Comparison of ENCODE assay signal across 26 mouse cellular contexts in the genomic region with DNA sequence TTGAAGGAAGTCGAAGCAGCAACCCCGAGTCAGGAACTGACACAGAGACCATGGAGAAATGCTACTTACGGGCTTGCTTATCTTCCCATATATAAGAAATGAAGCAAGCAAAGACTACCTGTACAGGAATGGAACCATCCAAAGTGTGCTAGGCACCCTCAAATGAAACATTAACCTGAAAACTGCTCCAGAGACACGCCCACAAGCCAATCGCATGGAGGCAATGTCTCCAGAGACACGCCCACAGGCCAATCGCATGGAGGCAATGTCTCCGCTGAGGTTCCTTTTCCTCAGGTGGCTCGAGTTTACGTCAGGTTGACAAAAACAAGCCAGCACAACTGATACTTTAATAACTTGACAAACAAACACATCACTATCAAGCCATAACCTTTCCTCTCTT.
A peak's percentile ranks its signal among the peaks of the same experiment; 100 is the strongest.
DNase-seq lines count a peak whose midpoint lies in the region; ATAC-seq and TF ChIP-seq lines count a peak whose summit lies in the region.
"Had no signal": no experiment of that assay in that cellular context is flagged by ENCODE, and none has a peak within 500 bp of the region (broad histone marks: within the 10 kb centered on the region; RNA-seq: fewer than 3 reads in every experiment).

No protein-coding gene starts in this region.

- H3K4me3 ChIP-seq in heart, embryonic 10.5 days, result no peak overlapping the region
- H3K4me3 ChIP-seq in intestine, embryonic 15.5 days (replicated peaks), result no peak overlapping the region
- no peak overlapping the region for H3K4me3 ChIP-seq in midbrain, embryonic 11.5 days (ENCODE audit: low read depth, low read length)
- H3K4me3 ChIP-seq in cerebellum, adult 2 months (replicated peaks; ENCODE audit: insufficient read depth, low read depth, low read length), result no peak overlapping the region
- H3K4me3 ChIP-seq: forebrain, embryonic 10.5 days; forebrain, embryonic 13.5 days; gastrocnemius, adult 2 months; heart, embryonic 13.5 days; hindbrain, embryonic 12.5 days; hindbrain, embryonic 15.5 days had no signal

- no peaks in the 10 kb centered on the region for H3K9me3 ChIP-seq in heart, embryonic 10.5 days
- H3K9me3 ChIP-seq in intestine, embryonic 15.5 days, result no peaks in the 10 kb centered on the region
- no peaks in the 10 kb centered on the region for H3K9me3 ChIP-seq in midbrain, embryonic 11.5 days (ENCODE audit: control insufficient read depth, low read length)
- H3K9me3 ChIP-seq: forebrain, embryonic 10.5 days; forebrain, embryonic 13.5 days; G1E; heart, embryonic 13.5 days; hindbrain, embryonic 12.5 days; hindbrain, embryonic 15.5 days had no signal

- no peaks in the 10 kb centered on the region for H3K27me3 ChIP-seq in heart, embryonic 10.5 days (ENCODE audit: insufficient read depth, poor library complexity, severe bottlenecking)
- no peaks in the 10 kb centered on the region for H3K27me3 ChIP-seq in intestine, embryonic 15.5 days (replicated peaks)
- H3K27me3 ChIP-seq in midbrain, embryonic 11.5 days (ENCODE audit: control insufficient read depth, insufficient read depth, low read length), result no peaks in the 10 kb centered on the region
- no peaks in the 10 kb centered on the region for H3K27me3 ChIP-seq in cerebellum, adult 2 months (ENCODE audit: control insufficient read depth, insufficient read depth, low read length)
- H3K27me3 ChIP-seq: forebrain, embryonic 13.5 days; heart, embryonic 13.5 days; hindbrain, embryonic 12.5 days; hindbrain, embryonic 15.5 days; Patski had no signal

- TF ChIP-seq CTCF in cerebellum, adult 2 months (IDR thresholded peaks at IDR 0.05; ENCODE audit: borderline replicate concordance, insufficient read depth, low read depth, low read length), result no peak

- no peak overlapping the region for H3K27ac ChIP-seq in heart, embryonic 10.5 days
- no peak overlapping the region for H3K27ac ChIP-seq in intestine, embryonic 15.5 days
- H3K27ac ChIP-seq in midbrain, embryonic 11.5 days (ENCODE audit: low read depth, low read length), result no peak overlapping the region
- no peak overlapping the region for H3K27ac ChIP-seq in cerebellum, adult 2 months (ENCODE audit: insufficient read depth, low read length)
- H3K27ac ChIP-seq: forebrain, embryonic 10.5 days; forebrain, embryonic 13.5 days; gastrocnemius, adult 2 months; heart, embryonic 13.5 days; hindbrain, embryonic 12.5 days; hindbrain, embryonic 15.5 days had no signal

- peaks cover 13% of the 10 kb centered on the region for H3K4me1 ChIP-seq in heart, embryonic 10.5 days
- peaks cover 12% of the 10 kb centered on the region; the same call in 1 of the 2 replicates for H3K4me1 ChIP-seq in intestine, embryonic 15.5 days (replicated peaks)
- H3K4me1 ChIP-seq in midbrain, embryonic 11.5 days (ENCODE audit: control insufficient read depth, insufficient read depth, low read length), result no peaks in the 10 kb centered on the region
- peaks cover 10% of the 10 kb centered on the region for H3K4me1 ChIP-seq in cerebellum, adult 2 months (ENCODE audit: control insufficient read depth, insufficient read depth, low read length)

- no peak overlapping the region; the same call in 1 of the 2 replicates for H3K4me2 ChIP-seq in intestine, embryonic 15.5 days (replicated peaks)
- H3K4me2 ChIP-seq in midbrain, embryonic 11.5 days, result no peak overlapping the region
- H3K4me2 ChIP-seq: forebrain, embryonic 13.5 days; heart, embryonic 13.5 days; hindbrain, embryonic 12.5 days; hindbrain, embryonic 15.5 days had no signal

- no peak overlapping the region for H3K9ac ChIP-seq in intestine, embryonic 15.5 days
- no peak overlapping the region for H3K9ac ChIP-seq in midbrain, embryonic 11.5 days (ENCODE audit: low read length)
- H3K9ac ChIP-seq: forebrain, embryonic 13.5 days; heart, embryonic 13.5 days; hindbrain, embryonic 12.5 days; hindbrain, embryonic 15.5 days had no signal

- no peaks in the 10 kb centered on the region for H3K36me3 ChIP-seq in heart, embryonic 10.5 days
- H3K36me3 ChIP-seq in intestine, embryonic 15.5 days, result no peaks in the 10 kb centered on the region
- no peaks in the 10 kb centered on the region for H3K36me3 ChIP-seq in midbrain, embryonic 11.5 days (ENCODE audit: control insufficient read depth, insufficient read depth, low read length)
- H3K36me3 ChIP-seq: forebrain, embryonic 10.5 days; G1E; heart, embryonic 13.5 days; hindbrain, embryonic 12.5 days; hindbrain, embryonic 15.5 days had no signal

- ATAC-seq in intestine, embryonic 15.5 days, result peak; percentile 82
- ATAC-seq in midbrain, embryonic 11.5 days (ENCODE audit: low FRiP score), result no peak
- ATAC-seq: forebrain, embryonic 13.5 days; forebrain, embryonic 16.5 days; Patski had no signal

- 71% methylated on average over 10 of the region's 10 CpGs for WGBS in heart, embryonic 10.5 days
- 72% methylated on average over 10 of the region's 10 CpGs for whole genome bisulfite sequencing in intestine, embryonic 15.5 days
- WGBS in large intestine, adult 2 months, result 50% methylated on average over 10 of the region's 10 CpGs
- 78% methylated on average over 10 of the region's 10 CpGs for WGBS in midbrain, embryonic 11.5 days
- 98% methylated on average over 10 of the region's 10 CpGs for WGBS in cerebellum, adult 2 months

- DNase-seq in heart, embryonic 10.5 days (ENCODE audit: low spot score), result peak; percentile 14
- DNase-seq in heart, adult 18-20 months, result no peak
- peak; percentile 13 for DNase-seq in large intestine, adult 2 months (ENCODE audit: low read depth, low spot score)
- peak; percentile 47 for DNase-seq in yolk sac, embryonic 10.5 days (ENCODE audit: low spot score)
- DNase-seq in midbrain, embryonic 11.5 days (ENCODE audit: low spot score, missing footprints), result no peak
- no peak for DNase-seq in cerebellum, adult 2 months
- DNase-seq in thymus, postnatal 14 days, result no peak
- DNase-seq: adrenal gland, adult 2 months; adrenal gland, postnatal 14 days; cerebellum, adult 11 months; cerebellum, adult 9-10 months; cerebellum, postnatal 14 days; gastrocnemius, adult 2 months; gastrocnemius, postnatal 14 days; heart, adult 11 months; heart, postnatal 14 days; heart, postnatal 4 days had no signal

- TF ChIP-seq POLR2A in cerebellum, adult 2 months (IDR thresholded peaks at IDR 0.05; ENCODE audit: borderline replicate concordance, insufficient read depth, low read length), result no peak

Comparison
In these comparisons a context has a peak if more than half of its experiments do, and no peak if none do; other contexts are left out.
1. DNase-seq: peak in heart, embryonic 10.5 days (single experiment), large intestine, adult 2 months (single experiment) and yolk sac, embryonic 10.5 days (single experiment); none in heart, adult 18-20 months (0 of 2), midbrain, embryonic 11.5 days (single experiment), cerebellum, adult 2 months (0 of 2) and thymus, postnatal 14 days (single experiment).